Mouse (Mus musculus) small intestine, adult 2 months (tissue): ENCODE measurements around the gene Chmp4b.

Experiments
- CTCF ChIP-seq: fragments of 200-500 bp; IDR thresholded peaks from 2 replicates; pipeline ENCODE4 v1.5.1; 2012; ENCODE audit warnings: low read depth, mild to moderate bottlenecking, control low read depth, inconsistent platforms, low read length, moderate library complexity, mixed read lengths; ENCODE audit not compliant: insufficient replicate concordance, insufficient read length; ENCODE audit errors: extremely low read depth
- POLR2A ChIP-seq: fragments of 200-500 bp; IDR thresholded peaks from 2 replicates; pipeline ENCODE4 v1.6.1; 2012; ENCODE audit warnings: low read depth, mild to moderate bottlenecking, control low read depth, inconsistent platforms, low read length, moderate library complexity

DNA sequence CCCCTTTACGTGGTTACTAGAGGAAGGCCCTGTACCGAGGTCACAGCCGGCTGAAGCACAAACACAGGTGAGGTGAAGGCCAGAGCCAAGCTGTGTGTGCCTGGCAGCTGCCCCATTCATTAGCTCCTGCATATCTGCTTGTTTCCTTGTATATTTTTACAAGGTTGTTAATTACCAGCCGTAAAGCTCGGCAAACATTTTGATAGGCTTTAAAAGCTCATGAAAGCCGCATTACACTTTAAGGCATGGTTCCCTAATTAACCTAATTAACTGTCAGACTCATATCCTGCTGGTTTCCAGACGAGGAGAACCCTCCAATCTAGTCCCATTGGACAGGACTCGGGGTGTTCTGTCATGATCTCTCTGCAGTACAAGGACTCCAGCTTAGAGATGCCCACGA lies 83.5 kb downstream of the Chmp4b start:
- TF ChIP-seq POLR2A (no peak), CTCF (no peak)
